Mouse (Mus musculus) kidney, postnatal 0 days (tissue): Measurements from ENCODE around the gene AI597479. TPM values are rescaled to one million over a fixed set of nuclear protein-coding genes. Genes with fewer than 3 reads are reported as not detected.

Experiments
- ATAC-seq: fragments of 200-750 bp; cut with Nextera tagmentation; replicated peaks from 2 replicates; pipeline ENCODE4 v1.8.0; 2017; ENCODE audit warnings: low read depth, moderate number of reproducible peaks, moderate TSS enrichment, moderate library complexity; ENCODE audit not compliant: low FRiP score
- DNase-seq: peaks from one replicate; pipeline ENCODE4 v3.0.0-alpha.2; 2016; ENCODE audit warnings: low spot score
- H3K27ac ChIP-seq: fragments of 300-500 bp; sonication (generic); 2 replicates; pipeline ENCODE4 v1.5.1; 2014; ENCODE audit warnings: mild to moderate bottlenecking
- H3K27me3 ChIP-seq: fragments of 300-500 bp; sonication (generic); 2 replicates; pipeline ENCODE4 v1.6.1; 2014; ENCODE audit warnings: low read length, mixed read lengths; ENCODE audit not compliant: insufficient read depth
- H3K36me3 ChIP-seq: fragments of 300-500 bp; sonication (generic); 2 replicates; pipeline ENCODE4 v1.6.1; 2014; ENCODE audit warnings: low read length, mixed read lengths; ENCODE audit not compliant: insufficient read depth
- H3K4me1 ChIP-seq: fragments of 300-500 bp; sonication (generic); replicated peaks from 2 replicates; pipeline ENCODE4 v1.6.1; 2014; ENCODE audit warnings: antibody characterized with exemption, low read length, mixed read lengths; ENCODE audit not compliant: insufficient read depth
- H3K4me2 ChIP-seq: fragments of 300-500 bp; sonication (generic); 2 replicates; pipeline ENCODE4 v1.6.1; 2014; ENCODE audit warnings: mild to moderate bottlenecking, low read length, moderate library complexity, mixed read lengths
- H3K4me3 ChIP-seq: fragments of 300-500 bp; sonication (generic); replicated peaks from 2 replicates; pipeline ENCODE4 v1.5.1; 2014; ENCODE audit warnings: low read depth, low read length
- H3K9ac ChIP-seq: fragments of 300-500 bp; sonication (generic); 2 replicates; pipeline ENCODE4 v1.6.1; 2014; ENCODE audit warnings: low read depth, low read length
- H3K9me3 ChIP-seq: fragments of 300-500 bp; sonication (generic); replicated peaks from 2 replicates; pipeline ENCODE4 v1.6.1; 2016; ENCODE audit warnings: low read length, inconsistent platforms, mixed read lengths
- CTCF ChIP-seq: IDR thresholded peaks from 2 replicates; pipeline ENCODE4 v1.5.1; 2016; ENCODE audit warnings: antibody characterized with exemption, low read depth, mild to moderate bottlenecking, moderate library complexity
- WGBS: fragments of 180-500 bp; shearing (Covaris S2); extraction: QIAGEN DNeasy Blood & Tissue Kit; methylation state at CpG from one replicate; pipeline ENCODE4 v1.1.7; 2014; 5-methylcytosine and 5-hydroxymethylcytosine counted together
- polyA plus RNA-seq: library from polyadenylated mRNA; unstranded; fragments of >200 nt; fragmentation: Nextera tagmentation; extraction: Ambion mirVana; gene quantifications from 2 replicates; pipeline ENCODE4 v1.2.1, GENCODE M21; 2015

AI597479 gene
- polyA plus RNA-seq, 1 experiment from 2014 or later, result 21.0 TPM

DNA sequence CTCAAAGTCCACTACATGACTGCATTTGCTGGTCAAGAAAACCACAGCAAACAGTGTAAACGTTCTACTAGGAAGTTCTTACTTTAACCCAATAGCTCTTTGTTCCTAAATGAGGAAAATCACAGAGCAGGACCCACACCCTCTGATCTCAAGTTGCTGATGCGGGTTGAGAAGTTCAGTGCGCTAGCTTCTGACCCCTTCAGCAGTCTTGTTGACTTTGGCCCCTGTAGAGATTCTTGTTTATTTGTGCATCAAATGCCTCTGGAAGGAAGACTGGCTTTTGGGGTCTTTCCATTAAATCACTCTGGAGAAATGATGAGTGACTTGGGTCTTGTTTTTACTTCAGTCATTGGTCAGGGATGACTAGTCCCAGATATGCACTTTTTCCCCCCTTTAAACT lies 51.7 kb downstream of the AI597479 start:
- peaks cover 7% of the 10 kb centered on the region; the same call in 1 of the 2 replicates for H3K36me3 ChIP-seq
- 31% methylated on average over 3 of the region's 3 CpGs for WGBS
- ATAC-seq (no peak), DNase-seq (peak; percentile 91)
- no peak for TF ChIP-seq CTCF
- no peaks in the 10 kb centered on the region for H3K27me3 ChIP-seq
- H3K4me3 ChIP-seq, result no peak overlapping the region
- peaks cover 9% of the 10 kb centered on the region for H3K4me1 ChIP-seq
- H3K9me3 ChIP-seq, result no peaks in the 10 kb centered on the region
- H3K9ac ChIP-seq, result no peak overlapping the region
- no peak overlapping the region for H3K4me2 ChIP-seq
- peak overlapping the region; percentile 57 for H3K27ac ChIP-seq

GRCm38 (mm10) chr1:43152626-43153025 lies 54.1 kb downstream of the AI597479 start:
- H3K27ac ChIP-seq, result no peak overlapping the region; the same call in 1 of the 2 replicates

DNA sequence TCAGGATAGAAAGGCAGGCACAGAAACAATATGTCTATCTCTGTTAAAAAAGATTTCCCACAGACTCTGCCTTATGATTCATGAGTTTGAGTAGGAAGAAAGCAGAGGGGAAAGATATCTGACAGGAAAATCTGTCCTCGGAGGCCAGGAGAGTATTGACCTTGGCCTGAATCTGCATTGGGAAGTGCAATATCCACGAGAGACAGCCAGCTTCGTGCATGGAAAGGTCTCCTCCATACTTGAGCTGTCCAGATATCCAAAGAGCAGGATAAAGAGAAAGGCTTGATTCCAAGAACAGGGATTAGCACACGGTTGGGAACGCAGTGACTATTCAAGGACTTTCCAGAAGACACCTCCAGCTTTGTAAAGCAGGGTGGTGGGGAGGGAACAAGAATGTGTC lies 55.0 kb downstream of the AI597479 start:
- no peaks in the 10 kb centered on the region for H3K27me3 ChIP-seq
- 68% methylated on average over 5 of the region's 5 CpGs for WGBS
- H3K27ac ChIP-seq, result no peak overlapping the region
- peaks cover 9% of the 10 kb centered on the region for H3K4me1 ChIP-seq
- H3K4me2 ChIP-seq, result no peak overlapping the region
- TF ChIP-seq CTCF, result no peak
- 0 out of 2 replicates have a peak, but pooled peaks cover 2% of the 10 kb centered on the region for H3K36me3 ChIP-seq
- no peak for ATAC-seq
- H3K4me3 ChIP-seq, result no peak overlapping the region
- no peak for DNase-seq
- H3K9ac ChIP-seq, result no peak overlapping the region
- H3K9me3 ChIP-seq, result no peaks in the 10 kb centered on the region

More at GRCm38 (mm10) chr1:43152626-43153025, 54.1 kb downstream of the AI597479 start:
- ATAC-seq, result no peak
- WGBS, result 77% methylated on average over 4 of the region's 4 CpGs
- no peak for TF ChIP-seq CTCF
- no peak for DNase-seq
- Histone ChIP-seq H3K36me3 (0 out of 2 replicates have a peak, but pooled peaks cover 2% of the 10 kb centered on the region), H3K9ac (no peak overlapping the region), H3K4me2 (no peak overlapping the region), H3K27me3 (no peaks in the 10 kb centered on the region), H3K4me3 (no peak overlapping the region), H3K4me1 (peaks cover 9% of the 10 kb centered on the region), H3K9me3 (no peaks in the 10 kb centered on the region)

DNA sequence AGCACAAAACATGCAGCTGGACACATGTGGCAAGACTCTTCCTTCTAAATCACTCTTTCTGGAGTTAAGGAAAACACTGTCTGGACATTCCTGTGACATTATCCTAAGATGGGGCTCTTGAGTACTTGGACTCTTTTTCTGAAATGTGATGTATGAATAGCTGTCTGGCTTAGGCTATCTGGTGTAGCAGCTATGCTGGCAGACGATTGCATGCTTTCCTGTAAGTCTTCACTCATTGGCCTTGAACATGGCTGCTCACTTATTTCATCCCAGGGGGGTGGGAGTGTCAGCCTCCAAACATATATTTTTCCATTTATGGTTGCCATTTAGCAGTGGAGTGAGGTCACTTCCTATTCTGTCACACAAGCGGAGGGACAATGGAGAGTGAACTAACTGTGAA lies 56.0 kb downstream of the AI597479 start:
- 53% methylated on average over 2 of the region's 2 CpGs for WGBS
- Histone ChIP-seq H3K9me3 (no peaks in the 10 kb centered on the region), H3K4me3 (no peak overlapping the region), H3K4me1 (peaks cover 9% of the 10 kb centered on the region), H3K36me3 (0 out of 2 replicates have a peak, but pooled peaks cover 2% of the 10 kb centered on the region), H3K27me3 (no peaks in the 10 kb centered on the region), H3K27ac (no peak overlapping the region), H3K4me2 (no peak overlapping the region), H3K9ac (no peak overlapping the region)
- no peak for TF ChIP-seq CTCF
- ATAC-seq (no peak), DNase-seq (peak; percentile 75)

DNA sequence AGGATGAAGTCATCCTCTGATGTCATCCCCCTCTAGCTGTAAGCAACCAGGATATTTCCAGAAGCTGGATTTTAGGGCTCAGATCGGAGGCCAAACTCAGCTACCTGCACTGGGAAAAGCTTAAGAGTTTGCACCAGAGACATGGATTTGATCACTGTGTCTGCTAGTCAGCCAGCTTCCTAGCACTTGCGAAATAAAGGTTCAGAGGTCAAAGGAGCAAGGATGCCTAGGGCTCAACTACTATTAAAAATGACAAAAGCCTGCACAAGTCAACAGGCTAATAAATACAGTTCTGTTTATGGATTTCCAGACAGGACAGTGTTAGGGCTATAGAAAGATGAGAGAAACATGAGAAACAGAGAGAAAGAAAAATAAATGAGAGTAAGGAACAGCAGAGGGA lies 59.4 kb downstream of the AI597479 start:
- H3K27ac ChIP-seq, result no peak overlapping the region

DNA sequence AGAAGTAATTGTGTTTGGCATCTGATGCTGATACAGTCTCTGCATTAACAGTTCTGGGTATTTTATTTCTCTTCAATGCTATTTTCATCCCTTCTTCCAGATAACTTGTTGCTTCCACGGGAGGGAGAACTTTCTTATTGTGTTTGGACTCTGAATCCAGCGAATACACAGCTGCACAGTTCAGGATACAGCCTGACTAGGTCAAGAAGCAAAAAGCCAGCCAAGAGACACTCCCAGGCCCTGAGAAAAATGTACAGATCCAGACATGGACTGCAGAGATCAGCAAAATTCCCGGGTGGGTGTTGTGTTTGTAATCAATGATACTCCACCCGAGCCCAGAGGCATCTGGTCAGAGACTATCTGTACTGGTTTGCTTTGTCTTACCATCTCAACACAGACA lies 60.9 kb downstream of the AI597479 start:
- peaks cover 13% of the 10 kb centered on the region; the same call in 1 of the 2 replicates for H3K4me1 ChIP-seq

More for the DNA sequence above, 59.4 kb downstream of the AI597479 start:
- ATAC-seq (no peak), DNase-seq (no peak)
- Histone ChIP-seq H3K27me3 (no peaks in the 10 kb centered on the region), H3K9ac (no peak overlapping the region), H3K9me3 (no peaks in the 10 kb centered on the region), H3K4me1 (peaks cover 7% of the 10 kb centered on the region; the same call in 1 of the 2 replicates), H3K4me3 (no peak overlapping the region), H3K36me3 (no peaks in the 10 kb centered on the region), H3K4me2 (no peak overlapping the region)
- TF ChIP-seq CTCF, result no peak
- 70% methylated on average over 2 of the region's 2 CpGs for WGBS

GRCm38 (mm10) chr1:43162394-43162793 lies 63.9 kb downstream of the AI597479 start:
- Histone ChIP-seq H3K27me3 (no peaks in the 10 kb centered on the region), H3K4me1 (peaks cover 13% of the 10 kb centered on the region; the same call in 1 of the 2 replicates), H3K36me3 (no peaks in the 10 kb centered on the region), H3K9ac (peak overlapping the region; percentile 88), H3K9me3 (no peaks in the 10 kb centered on the region), H3K4me2 (peak overlapping the region; percentile 73), H3K4me3 (peak overlapping the region; percentile 57), H3K27ac (peak overlapping the region; percentile 88; the same call in 1 of the 2 replicates)
- ATAC-seq, result no peak
- no peak for TF ChIP-seq CTCF
- WGBS, result 68% methylated on average over 3 of the region's 3 CpGs
- DNase-seq, result no peak

More for the DNA sequence above, 60.9 kb downstream of the AI597479 start:
- no peak for TF ChIP-seq CTCF
- H3K4me2 ChIP-seq, result peak overlapping the region; percentile 30; the same call in 1 of the 2 replicates
- H3K4me3 ChIP-seq, result no peak overlapping the region
- peak overlapping the region; percentile 9; the same call in 1 of the 2 replicates for H3K27ac ChIP-seq
- no peaks in the 10 kb centered on the region for H3K36me3 ChIP-seq
- H3K9me3 ChIP-seq, result no peaks in the 10 kb centered on the region
- WGBS, result 36% methylated on average over 4 of the region's 4 CpGs
- no peak overlapping the region for H3K9ac ChIP-seq
- ATAC-seq, result no peak
- DNase-seq, result peak; percentile 72
- no peaks in the 10 kb centered on the region for H3K27me3 ChIP-seq
